Mouse (Mus musculus) midbrain, postnatal 0 days (tissue): ENCODE results near the gene Qars. TPM values are rescaled to one million over a fixed set of nuclear protein-coding genes. Genes with fewer than 3 reads are reported as not detected.

ENCODE experiments used
- ATAC-seq: fragments of 200-750 bp; cut with Nextera tagmentation; 2 replicates; pipeline ENCODE4 v1.8.0; 2017; ENCODE audit warnings: moderate number of reproducible peaks, mild to moderate bottlenecking, moderate TSS enrichment, moderate library complexity; ENCODE audit not compliant: low FRiP score
- DNase-seq: peaks from one replicate; pipeline ENCODE4 v3.0.0-alpha.2; 2015; ENCODE audit warnings: low spot score
- H3K27ac ChIP-seq: fragments of 300-500 bp; sonication (generic); 2 replicates; pipeline ENCODE4 v1.5.1; 2014; ENCODE audit warnings: low read depth, mild to moderate bottlenecking, low read length, mixed read lengths
- H3K27me3 ChIP-seq: fragments of 300-500 bp; sonication (generic); 2 replicates; pipeline ENCODE4 v1.6.1; 2014; ENCODE audit warnings: low read length, control low read depth, mixed read lengths; ENCODE audit not compliant: insufficient read depth
- H3K36me3 ChIP-seq: fragments of 300-500 bp; sonication (generic); 2 replicates; pipeline ENCODE4 v1.6.1; 2014; ENCODE audit warnings: low read length, control low read depth, mixed read lengths; ENCODE audit not compliant: insufficient read depth
- H3K4me1 ChIP-seq: fragments of 300-500 bp; sonication (generic); 2 replicates; pipeline ENCODE4 v1.6.1; 2014; ENCODE audit warnings: mild to moderate bottlenecking, control low read depth, antibody characterized with exemption, low read length, mixed read lengths; ENCODE audit not compliant: insufficient read depth
- H3K4me2 ChIP-seq: fragments of 300-500 bp; sonication (generic); 2 replicates; pipeline ENCODE4 v1.6.1; 2014; ENCODE audit warnings: low read depth, mild to moderate bottlenecking, low read length, mixed read lengths; ENCODE audit not compliant: poor library complexity, severe bottlenecking
- H3K4me3 ChIP-seq: fragments of 300-500 bp; sonication (generic); 2 replicates; pipeline ENCODE4 v1.5.1; 2014; ENCODE audit warnings: low read depth, mild to moderate bottlenecking, low read length, moderate library complexity
- H3K9ac ChIP-seq: fragments of 300-500 bp; sonication (generic); replicated peaks from 2 replicates; pipeline ENCODE4 v1.6.1; 2014; ENCODE audit warnings: mild to moderate bottlenecking, low read length, moderate library complexity, mixed read lengths; ENCODE audit not compliant: poor library complexity, severe bottlenecking
- H3K9me3 ChIP-seq: fragments of 300-500 bp; sonication (generic); 2 replicates; pipeline ENCODE4 v1.6.1; 2016; ENCODE audit warnings: low read length, control low read depth
- CTCF ChIP-seq: IDR thresholded peaks from 2 replicates; pipeline ENCODE4 v1.5.1; 2016; ENCODE audit warnings: antibody characterized with exemption, mild to moderate bottlenecking
- WGBS: fragments of 180-500 bp; shearing (Covaris S2); extraction: QIAGEN DNeasy Blood & Tissue Kit; methylation state at CpG from one replicate; pipeline ENCODE4 v1.1.7; 2014; 5-methylcytosine and 5-hydroxymethylcytosine counted together
- polyA plus RNA-seq: library from polyadenylated mRNA; unstranded; fragments of >200 nt; fragmentation: Nextera tagmentation; extraction: Ambion mirVana; gene quantifications from 2 replicates; pipeline ENCODE4 v1.2.1, GENCODE M21; 2015
- total RNA-seq: library from RNA; depleted of rRNA; stranded (reverse); fragments of >200 nt; gene quantifications from 2 replicates; pipeline ENCODE4 v1.2.3, GENCODE M21; 2014

Gene Qars
- total and polyA plus RNA-seq, 2 experiments from 2014 or later: 62.6 to 107 TPM

GRCm38 (mm10) chr9:108483051-108483790, 24.3 kb upstream of the Qars start:
- no peak for TF ChIP-seq CTCF
- H3K4me1 ChIP-seq: peaks cover 16% of the 10 kb centered on the region; the same call in 1 of the 2 replicates
- H3K36me3 ChIP-seq: no peaks in the 10 kb centered on the region
- no peak for DNase-seq
- no peak overlapping the region for H3K27ac ChIP-seq
- no peak overlapping the region for H3K4me3 ChIP-seq
- H3K27me3 ChIP-seq: no peaks in the 10 kb centered on the region
- no peaks in the 10 kb centered on the region for H3K9me3 ChIP-seq
- no peak for ATAC-seq
- no peak overlapping the region for H3K9ac ChIP-seq
- 94% methylated on average over 18 of the region's 18 CpGs for WGBS
- H3K4me2 ChIP-seq: no peak overlapping the region

DNA sequence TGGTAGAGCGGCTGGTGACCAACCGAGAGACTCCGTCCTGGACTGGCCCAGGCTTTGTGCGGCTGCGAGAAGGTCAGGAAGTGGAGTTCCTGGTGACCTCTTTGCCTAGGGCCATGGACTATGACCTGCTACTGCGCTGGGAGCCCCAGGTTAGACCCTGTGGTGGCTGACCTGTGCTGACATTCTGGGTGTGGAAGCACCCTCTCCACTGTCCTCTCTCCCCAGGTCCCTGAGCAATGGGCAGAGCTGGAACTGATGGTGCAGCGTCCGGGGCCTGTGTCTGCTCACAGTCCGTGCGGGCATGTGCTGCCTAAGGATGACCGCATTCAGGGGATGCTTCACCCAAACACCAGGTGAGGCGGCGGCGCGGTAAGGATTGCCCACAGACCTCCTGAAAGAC, 23.5 kb upstream of the Qars start:
- no peak for ATAC-seq
- WGBS: 96% methylated on average over 15 of the region's 15 CpGs
- no peak for TF ChIP-seq CTCF

DNA sequence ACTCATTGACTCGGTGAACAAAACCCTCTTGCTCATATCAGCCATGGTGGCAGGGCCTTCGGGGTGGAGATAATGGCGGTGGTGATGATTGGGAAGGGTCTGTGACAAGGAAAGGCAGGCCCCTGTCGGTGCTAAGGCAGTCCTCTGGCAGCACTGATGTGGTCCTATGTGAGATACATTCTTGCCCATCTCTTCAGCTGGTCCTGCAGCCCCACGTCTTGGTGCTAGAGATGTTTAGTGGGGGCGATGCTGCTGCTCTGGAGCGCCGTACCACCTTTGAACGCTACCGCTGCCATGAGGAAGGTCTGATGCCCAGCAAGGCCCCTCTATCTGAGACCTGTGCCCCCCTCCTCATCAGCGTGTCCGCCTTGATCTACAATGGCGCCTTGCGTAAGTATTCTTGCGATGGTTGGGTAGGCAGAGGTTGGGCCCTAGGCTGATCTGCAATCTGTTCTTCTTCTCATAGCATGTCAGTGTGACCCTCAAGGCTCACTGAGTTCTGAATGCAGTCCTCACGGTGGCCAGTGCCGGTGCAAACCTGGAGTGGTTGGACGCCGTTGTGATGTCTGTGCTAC, 22.1 kb upstream of the Qars start:
- TF ChIP-seq CTCF: no peak
- Histone ChIP-seq H3K4me3 (no peak overlapping the region), H3K4me1 (0 out of 2 replicates have a peak, but pooled peaks cover 3% of the 10 kb centered on the region), H3K9me3 (no peaks in the 10 kb centered on the region), H3K4me2 (no peak overlapping the region), H3K27me3 (no peaks in the 10 kb centered on the region), H3K27ac (no peak overlapping the region), H3K36me3 (no peaks in the 10 kb centered on the region; the same call in 1 of the 2 replicates), H3K9ac (no peak overlapping the region)
- DNase-seq (no peak), ATAC-seq (no peak)
- WGBS: 97% methylated on average over 19 of the region's 19 CpGs

More for the DNA sequence above, 23.5 kb upstream of the Qars start:
- no peaks in the 10 kb centered on the region for H3K9me3 ChIP-seq
- H3K27me3 ChIP-seq: no peaks in the 10 kb centered on the region
- DNase-seq: no peak
- peaks cover 11% of the 10 kb centered on the region; the same call in 1 of the 2 replicates for H3K4me1 ChIP-seq
- H3K4me3 ChIP-seq: no peak overlapping the region
- no peak overlapping the region for H3K9ac ChIP-seq
- no peak overlapping the region for H3K27ac ChIP-seq
- H3K36me3 ChIP-seq: no peaks in the 10 kb centered on the region; the same call in 1 of the 2 replicates
- no peak overlapping the region for H3K4me2 ChIP-seq

GRCm38 (mm10) chr9:108486973-108487530, 20.5 kb upstream of the Qars start:
- no peak for TF ChIP-seq CTCF
- Histone ChIP-seq H3K27ac (no peak overlapping the region), H3K4me3 (no peak overlapping the region), H3K9ac (no peak overlapping the region), H3K36me3 (no peaks in the 10 kb centered on the region; the same call in 1 of the 2 replicates), H3K9me3 (no peaks in the 10 kb centered on the region), H3K4me1 (0 out of 2 replicates have a peak, but pooled peaks cover 8% of the 10 kb centered on the region), H3K4me2 (no peak overlapping the region), H3K27me3 (no peaks in the 10 kb centered on the region)
- ATAC-seq (no peak), DNase-seq (no peak)
- 96% methylated on average over 8 of the region's 8 CpGs for WGBS

- Histone ChIP-seq H3K9me3 (no peaks in the 10 kb centered on the region), H3K9ac (no peak overlapping the region), H3K4me1 (0 out of 2 replicates have a peak, but pooled peaks cover 9% of the 10 kb centered on the region), H3K4me2 (no peak overlapping the region), H3K27me3 (no peaks in the 10 kb centered on the region), H3K27ac (no peak overlapping the region), H3K36me3 (peaks cover 10% of the 10 kb centered on the region), H3K4me3 (no peak overlapping the region)
- no peak for ATAC-seq
- no peak for TF ChIP-seq CTCF
- DNase-seq: no peak
- 90% methylated on average over 17 of the region's 17 CpGs for WGBS
Observed at GRCm38 (mm10) chr9:108488403-108488802, 19.1 kb upstream of the Qars start.

GRCm38 (mm10) chr9:108489215-108489614, 18.3 kb upstream of the Qars start:
- H3K4me1 ChIP-seq: 0 out of 2 replicates have a peak, but pooled peaks cover 9% of the 10 kb centered on the region
- H3K36me3 ChIP-seq: peaks cover 18% of the 10 kb centered on the region
- no peak overlapping the region for H3K9ac ChIP-seq
- no peak overlapping the region for H3K27ac ChIP-seq
- DNase-seq (no peak), ATAC-seq (no peak)
- 98% methylated on average over 20 of the region's 20 CpGs for WGBS
- TF ChIP-seq CTCF: no peak
- no peak overlapping the region for H3K4me3 ChIP-seq
- H3K9me3 ChIP-seq: no peaks in the 10 kb centered on the region
- no peak overlapping the region for H3K4me2 ChIP-seq
- no peaks in the 10 kb centered on the region for H3K27me3 ChIP-seq
